Mouse (Mus musculus) lung, adult 2 months (tissue): ENCODE results near the gene Pacsin3.

Source experiments
- CTCF ChIP-seq: fragments of 200-500 bp; IDR thresholded peaks from 2 replicates; pipeline ENCODE4 v1.5.1; 2011; ENCODE audit warnings: mild to moderate bottlenecking, low read length, control low read depth; ENCODE audit not compliant: insufficient read depth
- POLR2A ChIP-seq: fragments of 200-500 bp; IDR thresholded peaks from 2 replicates; pipeline ENCODE4 v1.6.1; 2011; ENCODE audit warnings: low read depth, mild to moderate bottlenecking, control low read depth, low read length, borderline replicate concordance; ENCODE audit errors: extremely low read depth

DNA sequence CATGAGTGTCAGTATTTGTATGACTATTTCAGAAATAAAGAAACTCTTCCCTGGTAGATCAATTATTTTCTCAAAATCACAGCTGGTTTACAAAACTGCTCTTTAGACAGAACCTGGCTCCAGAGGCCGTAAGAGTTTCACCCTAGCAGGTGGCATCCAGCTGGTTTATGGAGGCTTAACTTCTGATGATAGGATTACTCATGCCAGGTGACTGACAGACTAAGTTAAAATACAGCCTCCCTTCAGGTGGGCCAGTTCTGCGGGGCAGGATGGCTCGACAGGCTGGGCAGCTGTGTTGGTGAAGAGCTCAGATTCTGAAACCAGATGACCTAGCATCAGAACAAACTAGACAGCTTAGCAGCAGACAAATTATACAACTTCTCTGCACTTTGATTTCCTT lies 53.8 kb downstream of the Pacsin3 start:
- no peak for TF ChIP-seq CTCF
- no peak for TF ChIP-seq POLR2A
